Mouse (Mus musculus) hindbrain, embryonic 13.5 days (tissue): ENCODE data around the gene Galnt10. TPM values are rescaled to one million over a fixed set of nuclear protein-coding genes. Genes with fewer than 3 reads are reported as not detected.

ENCODE experiments used
- polyA plus RNA-seq: library from polyadenylated mRNA; unstranded; fragments of >200 nt; fragmentation: Nextera tagmentation; extraction: Ambion mirVana; gene quantifications from 2 replicates; pipeline ENCODE4 v1.2.1, GENCODE M21; 2015

Gene Galnt10
- polyA plus RNA-seq, 1 experiment from 2014 or later: 12.1 TPM

Other genes starting within 250 kb of the Galnt10 start
- 92.7 and 94.9 TPM in 2 replicates for gene Fam114a2, start 126.8 kb upstream of the Galnt10 start, polyA plus RNA-seq
- gene Mfap3, start 126.8 kb upstream of the Galnt10 start, polyA plus RNA-seq: 62.7 and 66.8 TPM in 2 replicates
- gene Sap30l, start 156.2 kb downstream of the Galnt10 start, polyA plus RNA-seq: 7.2 and 8.4 TPM in 2 replicates
- gene Hand1, start 187.4 kb downstream of the Galnt10 start, polyA plus RNA-seq: not detected in 2 replicates